Mouse (Mus musculus) kidney, adult 9 months (tissue): ENCODE data around the gene C1s2.
"Not testable (repeated sequence)": the region's sequence is repeated elsewhere in the genome, so short reads cannot be mapped to it uniquely, and the experiment has no call there.

Experiments used
- DNase-seq: peaks from one replicate; pipeline ENCODE4 v3.0.0; 2022

The C1s2 gene

DNA sequence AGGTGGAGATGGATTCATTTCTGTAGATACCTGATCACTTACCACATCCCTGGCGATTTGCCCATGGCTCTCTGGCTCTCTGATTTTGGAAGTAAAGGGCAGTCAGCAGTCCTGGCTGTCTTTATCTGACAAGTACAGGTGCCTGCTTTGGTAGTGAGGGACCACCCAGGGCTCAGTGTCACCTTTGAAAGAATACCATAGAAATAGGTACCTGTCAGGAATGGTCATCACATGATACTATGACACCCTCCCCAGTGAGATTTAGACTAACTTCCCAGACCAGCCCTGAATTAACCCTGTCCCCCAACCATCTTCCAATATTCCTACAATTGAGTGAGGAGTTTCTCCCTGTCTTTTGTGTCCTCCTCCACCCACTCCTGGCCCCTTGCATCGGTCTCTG, at the start of gene C1s2:
TSS of gene C1s2 (minus strand) at position 101 of the 400 bp plus-strand sequence.
- DNase-seq: not testable (repeated sequence)

DNA sequence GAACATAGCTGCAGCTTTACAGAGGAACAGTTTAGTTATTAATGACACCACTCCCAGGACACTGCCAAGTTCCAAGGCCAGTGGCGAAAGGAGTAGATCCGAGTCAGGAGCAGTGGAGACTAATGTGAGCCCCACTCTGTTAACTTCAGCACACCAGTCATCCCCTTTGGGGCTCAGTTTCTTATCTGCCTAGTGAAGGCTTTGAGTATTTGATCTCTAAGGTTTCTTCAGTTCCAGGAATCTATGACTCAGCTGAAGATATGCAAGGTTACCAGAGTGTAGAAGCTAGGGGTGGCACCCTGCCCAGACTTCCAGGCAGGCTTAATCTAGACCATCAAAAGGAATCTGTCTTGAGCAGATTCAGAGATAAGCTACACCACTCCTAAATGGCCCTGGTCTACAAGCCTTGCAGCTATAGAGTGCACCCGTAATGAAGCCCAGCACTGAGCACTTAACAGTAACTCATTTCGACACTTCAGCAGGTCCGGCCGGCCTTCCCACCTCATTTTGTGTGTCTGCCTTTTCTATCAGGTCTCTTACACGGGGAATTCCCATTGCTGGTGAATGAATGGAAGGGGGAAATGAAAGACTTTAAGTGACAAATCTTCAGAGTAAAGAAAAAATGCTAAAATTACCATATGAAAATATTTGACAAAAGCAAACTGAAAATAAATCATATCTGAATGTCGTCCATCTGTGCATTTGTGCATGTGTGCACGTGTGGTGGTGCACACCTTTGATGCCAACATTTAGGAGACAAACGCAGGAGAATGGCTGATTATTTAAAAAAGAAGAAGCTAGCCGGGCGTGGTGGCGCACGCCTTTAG, 47.9 kb upstream of the C1s2 start:
- DNase-seq: peak; percentile 81

DNA sequence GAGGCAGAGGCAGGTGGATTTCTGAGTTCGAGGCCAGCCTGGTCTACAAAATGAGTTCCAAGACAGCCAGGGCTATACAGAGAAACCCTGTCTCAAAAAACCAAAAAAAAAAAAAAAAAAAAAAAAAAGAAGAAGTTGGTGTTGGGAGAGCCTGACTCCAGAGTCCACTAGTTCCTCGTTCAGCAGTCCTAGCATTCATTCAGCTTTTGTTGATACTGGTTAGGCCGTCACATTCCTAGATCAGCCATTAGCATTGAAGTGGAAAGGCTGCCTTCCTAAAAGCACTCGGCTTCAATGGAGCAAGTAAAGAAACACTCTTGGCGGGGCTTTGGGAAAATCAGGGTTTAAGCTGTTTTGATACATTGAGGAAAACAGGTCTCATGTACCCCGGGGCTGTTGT, 46.4 kb upstream of the C1s2 start:
- DNase-seq: peak; percentile 49

DNA sequence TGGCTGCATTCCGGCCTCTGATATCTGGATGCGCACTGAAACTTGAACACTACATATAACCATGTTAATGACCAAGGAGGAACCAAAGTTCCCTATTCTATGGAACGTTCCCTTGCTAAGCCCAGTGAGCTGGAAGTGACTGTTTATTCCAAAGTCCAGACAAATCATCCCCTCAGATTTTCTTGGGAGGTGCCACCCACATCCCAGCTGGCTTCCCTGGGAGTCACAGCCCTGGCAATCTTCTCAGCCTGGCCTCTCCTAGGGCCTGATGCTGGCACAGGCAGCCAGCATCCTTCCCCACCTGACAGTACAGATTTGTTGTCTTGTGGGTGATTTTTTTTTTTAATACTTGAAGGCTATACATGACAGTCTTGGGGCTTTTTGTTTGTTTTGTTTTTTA, 43.6 kb upstream of the C1s2 start:
- no peak for DNase-seq

DNA sequence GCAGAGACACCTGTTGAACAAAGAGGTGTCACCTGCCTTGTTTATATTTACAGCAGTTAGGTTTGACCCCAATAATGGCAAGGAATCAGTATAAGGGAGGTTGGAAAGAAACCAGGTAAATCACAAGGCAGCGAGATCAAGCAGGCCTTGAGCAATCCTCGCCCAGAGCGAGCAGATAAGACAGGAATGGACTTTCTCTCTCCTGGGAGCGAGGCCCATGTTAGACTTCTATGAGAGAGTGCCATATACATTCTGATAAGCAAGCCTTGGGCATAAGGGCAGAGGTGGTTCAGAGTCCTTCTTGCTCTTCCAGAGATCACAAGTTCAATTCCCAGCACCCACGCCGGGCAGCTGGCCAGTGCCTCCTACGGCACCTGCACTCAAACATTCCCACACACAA, 42.9 kb upstream of the C1s2 start:
- DNase-seq: no peak

DNA sequence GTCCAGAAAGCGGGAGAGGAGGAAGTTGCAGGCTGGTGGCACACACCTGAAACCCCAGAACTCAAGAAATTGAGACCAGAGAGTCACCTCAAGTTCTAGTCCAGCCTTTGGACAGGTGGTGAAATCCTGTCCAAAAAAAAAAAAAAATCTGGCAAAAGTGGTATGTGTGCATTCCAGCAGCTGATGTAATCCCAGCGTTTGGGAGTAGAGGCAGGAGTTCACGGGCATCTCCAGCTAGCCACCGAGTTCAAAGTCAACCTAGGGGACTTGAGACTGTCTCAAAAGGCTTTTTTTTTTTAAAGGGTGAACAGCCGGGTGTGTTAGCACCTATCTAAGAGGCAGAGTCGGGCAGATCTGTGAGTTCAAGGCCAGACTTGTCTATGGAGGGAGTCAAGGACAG, 40.3 kb upstream of the C1s2 start:
- DNase-seq: peak; percentile 56

DNA sequence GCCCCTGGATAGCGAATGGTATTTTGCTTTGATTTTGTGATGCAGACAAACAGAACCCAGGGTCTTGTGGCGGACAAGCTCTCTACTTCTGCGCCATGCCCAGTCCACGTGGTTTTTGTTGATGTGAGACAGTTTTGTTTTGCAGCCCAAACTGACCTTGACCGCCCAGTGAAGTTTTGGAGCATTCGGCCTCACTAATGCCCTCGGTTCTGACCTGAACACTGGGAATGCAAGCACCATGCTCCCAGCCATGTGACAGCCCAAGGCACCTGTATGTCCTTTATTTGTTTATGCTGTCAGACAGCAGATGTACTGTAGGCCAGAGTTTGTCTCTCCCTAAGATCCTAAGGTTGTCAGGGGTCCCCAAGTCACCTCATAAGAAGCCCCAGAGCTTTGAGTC, 38.7 kb upstream of the C1s2 start:
- peak; percentile 62 for DNase-seq

DNA sequence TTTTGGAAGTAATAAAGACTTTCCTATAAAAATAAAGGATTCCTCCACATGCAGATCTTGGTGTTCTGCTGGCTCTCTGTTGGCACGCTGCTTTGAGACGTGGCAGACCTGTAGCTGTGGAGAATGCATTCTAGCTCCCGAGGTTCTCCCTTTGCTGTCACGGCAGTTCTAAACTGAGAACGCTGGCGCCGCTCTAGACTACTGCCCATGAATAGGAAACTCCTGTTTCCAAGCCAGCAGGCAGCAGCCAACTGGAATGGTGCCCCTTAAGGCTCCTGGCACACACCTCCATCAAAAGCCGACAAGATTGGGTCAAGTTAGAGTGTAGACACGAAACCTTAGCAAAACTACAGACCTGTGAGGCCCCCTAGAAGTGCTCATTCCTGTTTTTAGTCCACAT, 37.7 kb upstream of the C1s2 start:
- DNase-seq: peak; percentile 76

DNA sequence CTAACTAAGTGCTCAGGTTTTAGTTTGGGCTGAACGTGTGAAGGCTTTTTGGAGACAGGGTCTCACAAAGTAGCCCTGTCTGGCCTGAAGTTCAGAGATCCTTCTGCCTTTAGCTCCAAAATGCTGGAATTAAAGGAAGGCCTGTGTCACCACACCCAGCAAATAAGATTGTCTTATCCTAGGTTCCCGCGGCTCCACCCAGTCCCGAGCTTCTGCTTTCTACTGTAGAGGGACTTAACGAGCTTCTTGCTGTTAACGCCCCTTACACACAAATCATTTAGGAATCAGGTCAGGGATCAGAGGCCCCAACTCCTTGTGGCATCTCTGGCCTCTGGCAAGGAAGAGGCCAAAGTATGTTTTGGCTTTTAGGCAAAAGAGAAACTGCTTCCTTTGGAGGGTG, 36.2 kb upstream of the C1s2 start:
- DNase-seq: no peak

DNA sequence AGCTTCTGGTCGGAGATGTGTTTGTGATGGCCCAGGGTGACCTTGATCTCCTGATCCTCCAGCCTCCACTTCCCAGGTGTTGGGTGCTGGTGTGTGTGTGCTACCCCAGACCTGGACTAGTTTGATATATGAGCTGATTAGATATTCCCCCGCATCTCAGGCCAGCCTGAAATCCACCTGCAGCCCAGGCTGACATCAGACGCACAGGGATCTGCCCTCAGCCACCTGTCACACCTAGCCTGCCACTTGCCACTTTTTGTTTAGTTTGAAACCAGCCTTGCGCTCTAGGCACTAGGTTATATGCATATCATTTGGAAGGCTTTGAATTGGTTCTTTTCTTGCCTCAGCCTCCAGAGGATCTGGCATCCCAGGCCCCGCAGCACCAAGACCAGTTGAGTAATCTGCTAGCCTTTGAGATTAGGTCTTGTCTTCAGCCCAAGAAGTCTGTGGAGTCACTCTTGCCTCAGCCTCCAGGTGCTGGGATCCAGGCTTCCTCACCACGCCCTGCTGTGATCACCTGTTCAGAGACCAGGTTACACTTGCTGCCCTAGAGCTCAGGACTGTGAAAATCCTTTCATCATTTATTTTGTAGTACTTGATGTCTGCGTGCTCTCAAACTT, 34.5 kb upstream of the C1s2 start:
- no peak for DNase-seq

DNA sequence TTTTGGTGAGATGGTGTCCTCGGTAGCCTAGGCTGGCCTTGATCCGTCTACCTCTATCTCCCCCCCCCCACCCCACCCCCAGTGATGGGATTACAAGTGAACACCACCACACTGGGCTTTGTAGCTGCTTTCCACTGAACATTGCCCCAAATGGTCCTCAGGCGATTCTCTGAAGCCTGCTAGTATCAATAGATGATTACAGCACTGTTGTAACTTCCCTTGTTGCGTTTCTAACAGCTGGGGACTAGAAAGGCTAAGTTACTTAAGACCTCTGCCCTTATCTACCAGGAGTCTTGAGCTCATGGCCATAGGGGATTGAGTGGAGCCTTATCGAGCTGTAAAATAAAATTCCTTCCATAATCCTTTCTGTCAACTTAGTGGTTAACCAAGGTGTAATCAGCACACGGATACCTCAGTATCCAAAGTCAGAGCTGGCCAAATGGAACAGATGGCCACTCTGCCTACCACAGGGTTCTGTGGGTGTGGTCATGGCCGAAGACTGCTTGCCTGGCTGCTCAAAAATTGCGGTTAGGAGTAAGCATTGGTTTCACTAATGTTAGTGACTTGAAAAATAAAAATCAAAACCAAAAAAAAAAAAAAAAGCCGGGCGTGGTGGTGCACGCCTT, 33.5 kb upstream of the C1s2 start:
- no peak for DNase-seq

DNA sequence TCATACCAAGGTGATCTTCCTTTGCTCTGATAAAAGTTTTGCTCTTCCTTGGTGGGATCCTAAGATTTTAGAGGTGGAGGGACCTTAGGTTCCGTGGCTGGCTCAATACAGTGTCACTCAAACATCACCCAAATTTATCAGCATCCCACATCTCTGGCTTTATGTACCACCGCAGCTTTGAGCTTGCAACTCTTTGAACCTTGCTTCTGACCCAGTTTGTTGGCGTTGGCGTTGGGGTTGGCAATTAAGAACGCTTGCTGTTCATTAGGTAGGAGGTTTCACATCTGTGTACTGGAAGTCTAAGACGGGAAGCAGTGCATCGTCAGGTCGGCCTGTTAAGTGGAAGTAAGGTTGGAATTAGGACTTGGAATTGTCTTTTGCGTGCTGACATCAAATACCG, 29.1 kb upstream of the C1s2 start:
- DNase-seq: no peak

DNA sequence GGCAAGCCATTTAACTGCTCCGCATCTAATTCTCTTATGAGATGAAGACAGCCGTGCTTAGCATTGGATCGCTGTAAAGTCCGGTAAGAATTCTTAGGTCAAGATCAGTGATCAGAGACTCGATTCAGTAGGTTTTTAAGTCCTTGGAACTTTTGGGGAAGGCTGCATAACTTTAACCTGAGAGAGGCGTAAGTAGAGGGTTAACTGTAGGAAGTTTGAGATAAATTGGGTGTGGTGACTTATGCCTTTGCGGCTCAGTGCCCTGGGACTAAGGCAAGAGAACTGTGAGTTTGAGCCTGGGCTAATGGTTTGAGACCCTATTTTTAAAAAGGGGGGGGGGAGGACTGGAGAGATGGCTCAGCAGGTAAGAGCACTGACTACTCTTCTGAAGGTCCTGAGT, 28.4 kb upstream of the C1s2 start:
- DNase-seq: no peak

DNA sequence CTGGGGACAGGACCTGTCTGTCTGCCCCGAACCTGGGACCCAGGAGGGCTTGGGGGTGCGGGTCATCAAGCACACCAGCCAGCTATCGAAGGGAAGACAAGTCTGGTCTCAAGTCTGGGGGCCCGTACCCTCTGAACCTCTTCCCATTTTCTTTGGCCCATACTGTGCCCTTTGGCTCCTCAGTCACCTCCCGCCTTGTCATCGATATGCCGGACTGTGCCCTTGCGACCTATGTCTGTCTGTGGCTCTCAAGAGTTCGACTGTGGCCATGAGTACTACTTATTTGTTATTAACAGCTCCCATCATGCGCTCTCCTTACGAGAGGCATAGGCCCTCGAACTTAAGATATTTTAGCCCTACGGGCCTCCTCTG, 27.5 kb upstream of the C1s2 start:
- peak; percentile 58 for DNase-seq

DNA sequence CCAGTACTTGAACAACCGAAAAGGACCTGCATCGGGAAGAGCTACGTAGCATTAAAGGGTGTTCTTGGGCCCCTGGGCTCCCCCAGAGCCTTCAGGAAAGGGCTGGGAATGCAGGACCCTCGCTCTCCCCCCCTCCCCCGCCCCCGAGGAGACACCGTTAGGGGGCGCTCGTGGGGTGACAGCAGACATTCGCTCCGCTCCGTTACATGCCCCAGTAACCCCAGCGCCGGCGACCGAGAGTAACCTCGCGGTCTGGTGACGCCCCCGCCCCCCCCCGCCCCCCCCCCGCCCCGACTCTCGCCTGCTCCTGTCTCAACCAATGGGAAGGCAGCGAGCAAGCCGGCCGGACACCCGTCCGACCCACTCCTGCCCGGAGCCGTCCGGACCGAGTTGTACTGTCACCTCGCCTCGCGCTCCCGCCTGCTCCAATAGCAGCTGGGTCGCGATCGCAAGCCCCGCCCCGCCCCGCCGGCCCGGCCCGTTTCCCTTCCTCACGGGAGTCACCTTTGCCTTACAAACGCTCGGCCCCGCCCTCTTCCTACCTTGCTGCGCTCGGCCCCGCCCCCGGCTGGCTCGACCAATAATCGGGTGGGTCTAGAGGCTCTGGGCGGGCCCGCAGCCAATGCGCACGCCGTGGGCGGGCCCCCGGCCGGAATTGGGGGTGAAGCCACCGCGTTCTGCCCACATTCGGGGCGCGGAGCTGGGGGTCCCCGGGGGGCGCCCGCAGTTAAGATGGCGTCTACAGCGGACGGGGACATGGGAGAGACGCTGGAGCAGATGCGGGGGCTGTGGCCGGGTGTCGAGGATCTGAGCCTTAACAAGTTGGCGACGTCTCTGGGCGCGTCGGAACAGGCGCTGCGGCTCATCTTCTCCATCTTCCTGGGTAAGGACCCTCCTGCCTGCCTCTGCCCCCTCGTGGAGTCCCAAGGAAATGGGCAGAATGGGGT, 26.9 kb upstream of the C1s2 start, which contains the start of gene Lpcat3:
TSS of gene Lpcat3 (plus strand) at position 551 of the 947 bp plus-strand sequence.
- peak; percentile 100 for DNase-seq

DNA sequence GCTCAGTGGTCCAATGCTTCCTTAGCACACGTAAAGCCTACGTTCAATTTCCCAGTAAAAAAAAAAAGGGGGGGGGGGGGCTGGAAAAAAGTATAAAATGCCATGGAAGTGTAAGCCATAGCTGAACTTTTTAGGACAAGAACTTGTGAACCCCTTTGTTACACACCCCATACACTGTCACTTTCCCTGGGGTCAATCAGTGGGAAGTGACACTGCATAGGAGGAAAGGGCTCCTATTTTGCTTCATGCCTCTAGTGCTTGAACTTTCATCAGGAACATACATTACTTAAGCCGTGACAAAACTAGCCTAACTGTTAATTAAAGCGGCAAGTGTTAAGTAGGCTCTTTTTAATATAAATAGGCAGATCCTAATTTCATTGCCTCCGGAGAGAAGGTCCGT, 26.1 kb upstream of the C1s2 start:
- no peak for DNase-seq

DNA sequence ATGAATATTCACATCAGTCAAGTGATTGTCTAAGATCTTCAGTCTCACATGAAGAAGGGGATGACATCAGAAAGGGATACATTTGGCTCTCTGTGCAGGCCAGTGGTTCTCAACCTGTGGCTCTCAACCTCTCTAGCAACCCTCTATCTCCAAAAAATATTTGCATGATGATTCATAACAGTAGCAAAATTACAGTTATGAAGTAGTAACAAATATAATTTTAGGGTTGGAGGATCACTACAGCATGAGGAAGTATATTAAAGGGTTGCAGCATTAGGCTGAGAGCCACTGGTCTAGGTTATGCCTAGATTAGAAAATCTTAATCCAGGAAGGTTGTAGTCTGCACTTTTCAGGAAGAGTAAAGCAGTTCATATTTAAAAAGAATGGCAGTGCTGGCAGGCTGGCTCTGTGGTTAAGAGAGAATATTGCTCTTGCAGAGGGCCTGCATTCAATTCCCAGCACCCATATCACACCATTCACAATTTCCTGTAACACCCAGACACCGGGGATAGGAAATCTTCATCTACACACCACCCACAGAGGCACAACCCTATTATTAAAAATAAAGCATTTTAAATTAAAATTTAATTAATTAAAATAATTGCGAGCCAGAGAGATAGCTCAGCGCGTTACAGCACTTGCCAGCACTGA, 25.4 kb upstream of the C1s2 start:
- DNase-seq: no peak

DNA sequence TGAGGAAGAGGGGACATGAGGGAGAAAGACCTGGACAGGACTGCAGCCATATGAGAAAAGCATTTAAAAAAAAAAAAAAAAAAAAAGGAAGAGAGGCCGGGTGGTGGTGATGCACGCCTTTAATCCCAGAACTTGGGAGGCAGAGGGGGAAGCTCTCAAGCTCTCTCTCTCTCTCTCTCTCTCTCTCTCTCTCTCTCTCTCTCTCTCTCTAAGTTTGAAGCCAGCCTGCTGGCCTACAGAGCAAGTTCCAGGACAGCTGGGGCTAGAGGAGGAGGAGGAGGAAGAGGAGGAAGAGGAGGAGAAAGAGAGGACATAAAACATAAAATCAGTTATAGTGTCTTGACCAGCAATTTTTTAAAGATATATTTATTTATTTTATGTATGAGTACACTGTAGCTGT, 22.2 kb upstream of the C1s2 start:
- DNase-seq: no peak

DNA sequence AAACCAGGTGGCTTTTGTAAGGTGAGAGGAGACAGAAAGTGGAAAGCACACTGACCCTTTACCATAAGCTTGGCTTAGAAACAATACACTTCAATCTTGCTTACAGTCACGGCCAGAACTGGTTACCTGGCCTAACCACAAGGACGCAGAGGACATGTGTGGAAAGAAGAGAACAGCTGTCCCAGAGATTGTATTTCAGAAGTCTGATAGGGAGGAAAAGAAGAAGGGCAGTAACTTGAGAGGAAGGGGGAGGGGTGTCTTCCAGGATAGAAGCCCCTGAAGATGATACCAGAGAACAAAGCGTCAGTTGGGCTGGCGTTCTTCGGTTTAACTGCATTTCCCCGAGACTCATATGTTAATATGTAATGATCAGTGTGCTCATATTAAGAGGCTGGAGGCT, 20.0 kb upstream of the C1s2 start:
- DNase-seq: no peak

DNA sequence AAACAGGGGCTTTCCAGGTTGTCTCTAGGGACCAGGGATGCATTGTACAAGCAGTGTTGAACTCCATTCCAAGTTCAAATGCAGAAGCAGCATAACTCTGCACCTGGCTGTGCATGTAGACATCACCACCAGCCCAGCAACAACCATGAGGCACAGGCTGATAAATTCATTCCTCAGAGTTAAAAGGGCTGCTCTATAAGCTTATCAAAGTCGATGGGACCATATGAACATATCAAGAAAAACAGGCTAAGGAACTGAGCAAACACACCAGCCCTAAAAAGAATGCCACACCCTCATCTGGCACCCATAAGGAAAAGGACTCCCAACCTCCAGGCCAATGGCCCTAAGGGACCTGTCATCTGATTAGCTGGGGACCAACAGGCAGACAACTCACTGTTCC, 10.5 kb upstream of the C1s2 start:
- no peak for DNase-seq

DNA sequence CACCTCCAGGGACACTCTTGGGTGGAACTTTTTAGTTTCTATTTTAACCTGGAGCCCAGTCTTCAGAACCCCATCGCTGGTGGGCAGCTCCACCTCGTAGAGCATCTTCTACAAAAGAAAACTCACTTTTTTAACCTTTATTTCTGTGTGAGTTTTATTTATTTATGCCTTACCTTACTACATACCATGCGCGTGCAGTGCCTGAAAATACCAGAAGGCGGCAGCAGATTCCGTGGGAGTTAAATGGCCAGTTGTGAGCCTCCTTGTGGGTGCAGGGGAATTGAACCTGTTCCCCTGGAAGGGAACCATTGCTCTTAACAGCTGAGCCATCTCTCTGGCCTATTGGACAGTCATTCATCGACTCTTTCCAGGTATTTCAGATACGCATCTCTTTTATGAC, 5.1 kb upstream of the C1s2 start:
- peak; percentile 87 for DNase-seq

DNA sequence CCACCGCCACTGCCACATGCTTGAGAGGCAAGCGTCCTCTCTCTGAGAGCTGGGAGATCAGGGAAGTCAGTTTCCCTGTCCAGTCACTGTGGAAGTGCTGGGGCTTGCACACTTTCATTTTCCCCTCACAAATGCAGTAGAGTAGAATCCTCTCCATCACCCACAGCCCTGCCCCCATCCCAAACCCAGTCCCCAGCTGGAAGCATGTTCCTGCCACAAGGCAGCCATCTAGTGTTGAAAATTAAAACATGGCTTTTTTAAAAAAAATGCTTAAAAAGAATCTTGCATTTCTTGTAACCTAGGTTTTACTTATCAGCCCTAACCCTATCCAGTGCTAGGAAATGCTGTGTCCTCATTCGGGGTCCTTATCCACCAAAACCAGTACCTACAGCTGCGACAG, 4.2 kb upstream of the C1s2 start:
- DNase-seq: no peak
